Mouse (Mus musculus) small intestine, adult 10 weeks (tissue): Measurements from ENCODE around the gene Zcwpw1. TPM values are rescaled to one million over a fixed set of nuclear protein-coding genes. Genes with fewer than 3 reads are reported as not detected.

ENCODE experiments used
- polyA plus RNA-seq: library from polyadenylated mRNA; stranded (reverse); fragments of 350-450 nt; fragmentation: Illumina TruSeq; extraction: RNeasy Lipid Tissue Mini Kit (QIAGEN cat#74804); gene quantifications from one replicate; pipeline ENCODE4 v1.2.3, GENCODE M21; 2014; ENCODE audit warnings: low replicate concordance

The Zcwpw1 gene
- polyA plus RNA-seq, result 2.7 TPM

DNA sequence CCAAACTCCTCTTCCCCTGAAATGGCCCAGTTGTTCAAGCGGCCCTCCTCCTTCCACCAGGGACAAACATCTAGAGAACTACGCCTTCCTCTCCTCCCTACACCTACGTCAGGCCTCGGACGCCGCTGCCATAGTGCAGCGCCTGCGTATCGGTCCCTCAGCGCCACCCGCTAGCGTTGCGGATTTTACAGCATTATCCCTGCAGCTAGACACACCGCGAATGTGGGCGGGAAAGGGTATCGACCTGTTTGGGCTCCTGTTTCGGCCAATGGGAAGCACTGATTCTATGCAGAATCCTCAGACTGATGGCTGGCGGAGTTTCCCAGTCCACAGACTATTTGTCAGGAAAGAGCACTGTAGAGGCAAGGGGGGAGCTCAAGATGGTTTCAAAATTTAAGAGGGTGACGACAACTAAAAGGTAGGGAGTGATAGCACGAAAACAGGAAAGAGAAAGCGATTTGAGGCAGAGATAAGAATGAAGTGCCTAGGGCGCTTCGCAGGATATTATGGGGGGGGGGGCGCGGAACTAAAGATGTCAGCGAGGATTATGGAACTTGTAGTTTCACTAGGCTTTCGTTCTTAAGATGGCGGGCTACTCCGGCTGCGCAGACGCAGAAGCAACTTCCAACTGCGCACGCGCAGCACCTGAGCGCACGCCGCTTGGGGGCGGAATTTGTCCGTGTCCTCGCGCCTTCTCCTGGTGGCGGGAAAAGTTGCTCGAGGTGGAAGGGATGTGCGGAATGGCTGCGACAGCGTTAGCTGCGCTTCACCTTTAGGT is at the start of gene Zcwpw1, which contains the start of gene Mepce:
Gene Zcwpw1, plus strand, starts transcription at position 648 of the 778 bp plus-strand sequence.
Gene Mepce, minus strand, starts transcription at position 505 of the 778 bp plus-strand sequence.

DNA sequence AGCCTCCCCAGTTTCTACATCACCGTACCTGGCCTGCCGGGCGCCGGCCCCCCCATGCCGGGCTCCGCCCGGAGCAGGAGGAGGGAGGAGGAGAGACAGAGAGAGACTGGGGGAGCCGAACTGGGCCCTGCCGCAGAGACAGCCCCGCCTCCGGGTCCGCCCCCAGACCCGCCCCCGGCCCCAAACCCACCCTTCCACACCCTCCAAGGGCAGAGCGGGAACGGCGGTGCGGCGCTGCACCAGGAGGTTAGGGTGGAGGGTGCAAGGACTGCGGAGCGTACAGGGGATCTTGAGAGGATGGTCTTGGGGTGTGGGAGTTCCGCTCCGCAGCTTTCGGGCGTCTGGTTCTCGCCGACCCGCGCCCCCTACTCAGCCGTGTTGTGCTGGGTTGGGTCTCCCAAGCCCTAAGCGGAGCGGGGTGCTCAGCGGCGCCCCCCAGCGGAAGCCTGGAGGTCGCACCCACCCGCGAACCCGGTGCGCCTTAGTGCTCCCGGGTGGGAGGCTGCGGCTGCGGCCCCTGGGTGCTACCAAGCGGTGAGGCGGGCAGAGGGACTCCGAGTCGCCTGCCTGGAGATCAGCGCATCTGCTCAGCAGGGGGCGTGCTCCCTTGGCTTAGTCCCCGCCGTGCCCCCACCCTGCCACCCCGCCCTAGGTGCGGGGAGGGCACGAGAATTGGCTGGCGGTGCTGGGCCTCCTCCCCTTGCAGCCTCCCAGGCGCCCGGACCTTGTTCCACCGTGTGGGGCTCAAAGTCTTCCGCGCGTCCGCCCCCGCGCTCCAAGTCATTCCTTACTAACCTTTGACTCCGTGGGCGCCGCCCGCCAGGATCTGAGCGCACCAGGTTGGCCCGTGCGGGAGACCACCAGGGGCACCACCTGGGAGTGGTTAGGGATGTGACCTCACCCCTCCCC is 46.3 kb upstream of the Zcwpw1 start, which contains the start of gene Nyap1:
Gene Nyap1, minus strand, starts transcription at position 585 of the 909 bp plus-strand sequence.

DNA sequence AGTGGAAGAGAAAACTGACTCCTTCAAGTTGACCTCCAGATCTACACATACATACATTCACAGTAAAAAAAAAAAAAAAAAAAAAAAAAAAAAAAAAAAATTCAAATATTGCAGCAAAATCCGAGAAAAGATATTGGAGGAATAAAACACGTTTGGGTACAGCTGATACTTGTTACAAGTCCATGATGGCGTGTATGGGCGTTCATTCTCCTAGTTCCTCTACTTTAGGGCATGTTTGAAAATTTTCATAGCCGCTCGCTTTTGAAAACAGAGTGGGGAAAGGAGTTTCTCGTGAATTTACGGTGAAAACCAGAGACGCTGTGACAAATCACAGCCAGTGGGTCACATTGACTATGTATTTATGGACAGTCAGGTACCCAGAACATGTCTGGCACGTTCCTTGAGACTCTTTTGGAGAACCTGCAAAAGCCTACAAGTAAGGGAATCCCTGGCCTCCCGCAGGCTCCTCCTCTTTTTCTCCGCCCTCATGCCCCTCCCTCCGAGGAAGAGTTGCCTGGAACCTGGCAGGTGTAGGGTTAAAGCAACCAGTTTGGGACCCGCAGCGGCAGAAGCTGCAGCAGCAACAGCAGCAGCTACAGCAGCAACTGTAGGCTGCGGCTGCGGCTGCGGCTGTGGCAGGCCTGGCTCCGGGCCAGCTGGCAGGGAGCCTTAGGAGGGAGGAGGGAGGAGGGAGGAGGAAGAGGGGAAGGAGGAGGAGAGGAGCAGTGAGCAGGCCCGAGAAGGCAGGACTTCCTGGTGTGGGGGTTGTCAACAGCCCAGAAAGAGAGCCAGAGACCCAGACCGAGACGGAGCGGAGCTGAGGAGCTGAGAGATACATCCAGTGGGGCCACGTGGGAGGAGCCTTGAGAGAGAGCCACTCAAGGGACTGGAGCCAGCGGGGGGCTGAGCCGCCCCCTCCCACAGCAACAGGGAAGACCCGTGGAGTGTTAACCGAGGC is 42.1 kb upstream of the Zcwpw1 start, which contains the start of gene Tsc22d4:
Gene Tsc22d4, plus strand, starts transcription at position 517 of the 958 bp plus-strand sequence.

DNA sequence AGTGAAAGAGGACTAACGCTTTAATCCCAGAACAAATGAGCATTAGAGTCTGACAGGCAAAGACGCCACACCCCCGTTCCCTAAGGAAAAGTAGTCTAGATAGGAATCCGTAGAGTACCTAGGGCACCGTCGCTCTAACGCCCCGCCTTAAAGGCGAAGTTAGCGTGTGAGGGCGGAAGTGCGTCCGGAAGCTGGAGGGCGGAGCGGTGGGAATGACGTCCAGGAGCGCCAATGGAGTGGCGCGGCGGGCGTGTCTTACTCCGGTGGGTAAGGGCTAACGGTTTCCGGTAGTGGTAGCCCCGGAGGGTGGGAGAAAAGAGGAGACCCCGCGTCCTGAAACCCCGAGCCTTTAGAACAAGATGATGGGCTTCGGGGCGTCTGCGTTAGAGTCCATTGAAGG is 9.0 kb upstream of the Zcwpw1 start, which contains the start of gene Ppp1r35:
Gene Ppp1r35, plus strand, starts transcription at position 215 of the 400 bp plus-strand sequence.

DNA sequence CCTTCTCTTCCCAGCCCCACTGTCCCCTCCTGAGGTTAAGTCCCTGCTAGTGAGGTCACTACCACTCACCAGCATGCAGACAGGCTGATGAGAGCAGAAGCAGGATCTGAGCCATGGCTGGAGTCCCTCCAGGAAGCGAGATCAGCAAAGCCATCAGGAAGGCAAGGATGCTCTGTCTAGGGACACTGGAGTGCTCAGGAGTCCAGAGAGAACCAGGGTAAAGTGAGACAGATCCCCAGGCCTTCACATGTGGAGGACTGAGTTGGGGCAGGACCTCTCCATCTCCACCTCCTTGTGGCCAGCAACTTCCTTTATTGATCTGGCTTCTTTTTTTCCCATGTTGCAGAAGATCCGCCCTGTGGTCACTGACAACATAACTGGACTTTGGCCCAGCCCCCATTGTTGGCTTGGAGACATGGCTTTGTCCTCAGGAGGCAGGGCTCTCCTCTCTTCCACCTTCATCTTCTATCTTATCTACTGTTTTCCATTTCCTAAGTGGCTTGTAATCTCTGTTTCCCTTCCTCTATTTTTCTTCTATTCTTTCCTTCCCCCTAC is 48.4 kb downstream of the Zcwpw1 start, which contains the start of gene Pilra:
Gene Pilra, minus strand, starts transcription at position 316 of the 555 bp plus-strand sequence.

DNA sequence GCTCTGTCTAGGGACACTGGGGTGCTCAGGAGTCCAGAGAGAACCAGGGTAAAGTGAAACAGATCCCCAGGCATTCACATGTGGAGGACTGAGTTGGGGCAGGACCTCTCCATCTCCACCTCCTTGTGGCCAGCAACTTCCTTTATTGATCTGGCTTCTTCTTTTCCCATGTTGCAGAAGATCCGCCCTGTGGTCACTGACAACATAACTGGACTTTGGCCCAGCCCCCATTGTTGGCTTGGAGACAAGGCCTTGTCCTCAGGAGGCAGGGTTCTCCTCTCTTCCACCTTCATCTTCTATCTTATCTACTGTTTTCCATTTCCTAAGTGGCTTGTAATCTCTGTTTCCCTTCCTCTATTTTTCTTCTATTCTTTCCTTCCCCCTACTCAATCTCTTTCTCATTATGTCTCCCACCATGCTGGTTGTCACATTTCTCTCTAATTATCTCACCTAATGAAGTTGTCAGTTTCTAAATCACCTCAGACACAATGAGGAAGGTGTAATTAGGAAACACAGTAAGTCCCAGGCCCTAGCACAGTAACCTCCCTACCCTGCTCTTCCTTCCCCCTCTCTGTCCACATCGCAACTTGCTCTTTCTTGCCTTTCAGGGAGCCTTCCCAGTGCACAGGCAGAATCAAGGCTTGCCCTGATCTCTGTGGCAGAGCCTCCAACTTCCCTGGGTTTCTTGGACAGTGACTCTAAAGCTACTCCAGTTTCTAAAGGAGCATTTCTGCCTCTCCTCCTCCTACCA is 70.5 kb downstream of the Zcwpw1 start, which contains the start of gene Pilrb1:
Gene Pilrb1, minus strand, starts transcription at position 147 of the 751 bp plus-strand sequence.

DNA sequence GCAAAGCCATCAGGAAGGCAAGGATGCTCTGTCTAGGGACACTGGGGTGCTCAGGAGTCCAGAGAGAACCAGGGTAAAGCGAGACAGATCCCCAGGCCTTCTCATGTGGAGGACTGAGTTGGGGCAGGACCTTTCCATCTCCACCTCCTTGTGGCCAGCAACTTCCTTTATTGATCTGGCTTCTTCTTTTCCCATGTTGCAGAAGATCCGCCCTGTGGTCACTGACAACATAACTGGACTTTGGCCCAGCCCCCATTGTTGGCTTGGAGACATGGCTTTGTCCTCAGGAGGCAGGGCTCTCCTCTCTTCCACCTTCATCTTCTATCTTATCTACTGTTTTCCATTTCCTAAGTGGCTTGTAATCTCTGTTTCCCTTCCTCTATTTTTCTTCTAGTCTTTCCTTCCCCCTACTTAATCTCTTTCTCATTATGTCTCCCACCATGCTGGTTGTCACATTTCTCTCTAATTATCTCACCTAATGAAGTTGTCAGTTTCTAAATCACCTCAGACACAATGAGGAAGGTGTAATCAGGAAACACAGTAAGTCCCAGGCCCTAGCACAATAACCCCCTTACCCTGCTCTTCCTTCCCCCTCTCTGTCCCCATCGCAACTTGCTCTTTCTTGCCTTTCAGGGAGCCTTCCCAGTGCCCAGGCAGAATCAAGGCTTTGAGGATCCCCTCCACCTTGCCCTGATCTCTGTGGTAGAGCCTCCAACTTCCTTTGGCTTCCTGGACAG is 84.2 kb downstream of the Zcwpw1 start, which contains the start of gene Pilrb2:
Gene Pilrb2, minus strand, starts transcription at position 172 of the 737 bp plus-strand sequence.

Other genes starting within 250 kb of the Zcwpw1 start
- gene Actl6b, start 234.3 kb upstream of the Zcwpw1 start, polyA plus RNA-seq, result not detected
- not detected for gene Tfr2, start 218.0 kb upstream of the Zcwpw1 start, polyA plus RNA-seq
- not detected for gene Mospd3, start 186.7 kb upstream of the Zcwpw1 start, polyA plus RNA-seq
- gene Pcolce, start 174.0 kb upstream of the Zcwpw1 start, polyA plus RNA-seq, result 1.5 TPM
- not detected for gene Fbxo24, start 158.8 kb upstream of the Zcwpw1 start, polyA plus RNA-seq
- gene Lrch4, start 158.7 kb upstream of the Zcwpw1 start, polyA plus RNA-seq, result 0.30 TPM
- gene Gm20605, start 158.6 kb upstream of the Zcwpw1 start, polyA plus RNA-seq, result not detected
- gene Sap25, start 146.5 kb upstream of the Zcwpw1 start, polyA plus RNA-seq, result not detected
- gene Irs3, start 142.1 kb upstream of the Zcwpw1 start, polyA plus RNA-seq, result not detected
- gene Agfg2, start 103.1 kb upstream of the Zcwpw1 start, polyA plus RNA-seq, result 2.0 TPM
- 0.22 TPM for gene Nyap1, start 46.2 kb upstream of the Zcwpw1 start, polyA plus RNA-seq
- gene Tsc22d4, start 42.1 kb upstream of the Zcwpw1 start, polyA plus RNA-seq, result 1.5 TPM
- not detected for gene Ppp1r35, start 8.9 kb upstream of the Zcwpw1 start, polyA plus RNA-seq
- gene Mepce, start 143 bp upstream of the Zcwpw1 start, polyA plus RNA-seq, result 6.3 TPM
- 4.7 TPM for gene Pilra, start 48.5 kb downstream of the Zcwpw1 start, polyA plus RNA-seq
- 8.6 TPM for gene Pilrb1, start 70.3 kb downstream of the Zcwpw1 start, polyA plus RNA-seq
- gene Pilrb2, start 84.0 kb downstream of the Zcwpw1 start, polyA plus RNA-seq, result 6.1 TPM
- 3,790 TPM for gene Cyp3a13, start 133.8 kb downstream of the Zcwpw1 start, polyA plus RNA-seq
- gene Gjc3, start 175.3 kb downstream of the Zcwpw1 start, polyA plus RNA-seq, result 0.45 TPM
- 0.37 TPM for gene Azgp1, start 193.7 kb downstream of the Zcwpw1 start, polyA plus RNA-seq
- gene Smok3a, start 233.5 kb downstream of the Zcwpw1 start, polyA plus RNA-seq, result not detected
- gene Smok3b, start 233.6 kb downstream of the Zcwpw1 start, polyA plus RNA-seq, result not detected